ENCODE assay signal across 10 mouse cellular contexts in the genomic region with DNA sequence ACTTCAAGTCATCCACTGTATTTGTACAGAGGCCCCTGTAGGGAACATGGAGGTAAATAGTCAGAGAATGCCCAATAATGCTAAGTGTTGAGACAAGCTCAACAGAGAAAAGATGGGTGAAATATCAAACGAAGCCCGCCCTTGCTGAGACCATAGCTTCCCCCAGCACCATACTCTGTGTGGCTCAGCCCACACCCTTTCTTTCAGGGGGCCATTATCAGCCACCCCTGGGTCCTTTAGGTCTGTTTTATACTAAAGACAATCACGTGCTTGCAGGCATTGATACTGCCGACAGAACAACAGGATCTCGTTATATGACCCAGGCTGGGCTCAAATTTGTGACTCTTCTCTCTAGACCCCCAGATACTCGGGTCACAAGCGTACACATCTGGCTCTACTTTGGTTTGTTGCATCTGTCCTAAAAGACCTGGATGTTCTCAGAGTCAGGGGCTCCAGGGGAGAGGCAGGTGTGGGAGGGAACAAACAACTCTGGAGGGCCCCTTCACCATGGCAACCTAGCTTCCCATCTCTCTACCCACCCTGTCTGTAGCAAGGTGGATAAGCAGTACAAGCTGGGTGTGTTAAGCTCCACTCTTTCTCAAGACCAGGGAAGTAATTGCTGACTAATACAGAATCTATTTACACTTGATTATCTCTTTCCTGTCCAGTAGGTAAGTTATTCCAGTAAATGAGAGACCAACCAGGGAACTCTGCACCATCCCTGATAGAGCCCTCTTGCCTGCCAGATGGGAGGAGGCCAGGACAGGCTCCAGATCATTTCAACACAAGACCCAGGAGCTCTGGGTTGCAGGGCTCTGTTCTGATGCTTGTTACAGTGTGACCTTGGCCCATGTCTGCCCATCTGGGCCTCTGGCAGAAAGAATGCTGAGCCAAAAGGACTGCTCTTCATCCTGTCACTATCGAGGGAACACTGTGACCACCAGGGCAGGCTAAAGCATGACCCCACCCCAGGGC. TPM values are rescaled to one million over a fixed set of nuclear protein-coding genes. Genes with fewer than 3 reads are reported as not detected.
DNase-seq lines count a peak whose midpoint lies in the region; ATAC-seq and TF ChIP-seq lines count a peak whose summit lies in the region.
"Had no signal": no experiment of that assay in that cellular context is flagged by ENCODE, and none has a peak within 500 bp of the region (broad histone marks: within the 10 kb centered on the region; RNA-seq: fewer than 3 reads in every experiment).

No protein-coding gene starts in this region.

- ATAC-seq in intestine, embryonic 16.5 days, result peak; percentile 66
- ATAC-seq in midbrain, embryonic 16.5 days, result no peak

- H3K36me3 ChIP-seq in intestine, embryonic 16.5 days (ENCODE audit: control insufficient read depth, insufficient read depth, low read length), result no peaks in the 10 kb centered on the region
- no peaks in the 10 kb centered on the region for H3K36me3 ChIP-seq in midbrain, embryonic 16.5 days (ENCODE audit: control insufficient read depth, insufficient read depth, low read length)

- peak; percentile 88 to 92 for DNase-seq in adrenal gland, adult (ENCODE audit: inconsistent age in 2 of 2, low spot score in 1 of 2)
- DNase-seq in adrenal gland, postnatal 4 days (ENCODE audit: low spot score in 2 of 2), result no peak
- peak; percentile 67 for DNase-seq in testis, postnatal 14 days (ENCODE audit: low spot score)
- no peak for DNase-seq in testis, postnatal 10 days (ENCODE audit: low spot score)
- DNase-seq in layer of hippocampus, adult 2 months (ENCODE audit: low spot score in 2 of 2), result no peak
- no peak for DNase-seq in gastrocnemius, adult 8-10 months (ENCODE audit: low spot score in 2 of 2)
- DNase-seq: kidney, postnatal 10 days had no signal

- TF ChIP-seq CTCF in layer of hippocampus, adult 2 months (conservative IDR thresholded peaks at IDR 0.05), result no peak

- H3K9me3 ChIP-seq in intestine, embryonic 16.5 days (ENCODE audit: control insufficient read depth, low read length), result no peaks in the 10 kb centered on the region
- H3K9me3 ChIP-seq in midbrain, embryonic 16.5 days (replicated peaks; ENCODE audit: control insufficient read depth, low read length, poor library complexity, severe bottlenecking), result no peaks in the 10 kb centered on the region

- H3K27ac ChIP-seq in intestine, embryonic 16.5 days (ENCODE audit: low read length), result peak overlapping the region; percentile 64
- no peak overlapping the region for H3K27ac ChIP-seq in layer of hippocampus, adult 2 months
- no peak overlapping the region for H3K27ac ChIP-seq in midbrain, embryonic 16.5 days (ENCODE audit: low read length)
- H3K27ac ChIP-seq: macrophage had no signal

- no peak overlapping the region for H3K9ac ChIP-seq in intestine, embryonic 16.5 days (ENCODE audit: low read depth, low read length)
- H3K9ac ChIP-seq in midbrain, embryonic 16.5 days (ENCODE audit: low read depth, low read length), result no peak overlapping the region

- no peaks in the 10 kb centered on the region for H3K27me3 ChIP-seq in intestine, embryonic 16.5 days (replicated peaks; ENCODE audit: control insufficient read depth, insufficient read depth, low read length)
- H3K27me3 ChIP-seq in midbrain, embryonic 16.5 days (ENCODE audit: control insufficient read depth, insufficient read depth, low read depth, low read length), result no peaks in the 10 kb centered on the region

- H3K4me1 ChIP-seq in intestine, embryonic 16.5 days (ENCODE audit: control insufficient read depth, insufficient read depth, low read length), result peaks cover 64% of the 10 kb centered on the region
- peaks cover 3% of the 10 kb centered on the region for H3K4me1 ChIP-seq in midbrain, embryonic 16.5 days (ENCODE audit: control insufficient read depth, insufficient read depth, low read length)

- H3K4me3 ChIP-seq in intestine, embryonic 16.5 days (ENCODE audit: low read length), result no peak overlapping the region
- no peak overlapping the region for H3K4me3 ChIP-seq in layer of hippocampus, adult 2 months
- no peak overlapping the region for H3K4me3 ChIP-seq in midbrain, embryonic 16.5 days (ENCODE audit: low read depth, low read length)

- WGBS in intestine, embryonic 16.5 days, result 62% methylated on average over 8 of the region's 8 CpGs
- WGBS in midbrain, embryonic 16.5 days, result 71% methylated on average over 8 of the region's 8 CpGs

- H3K4me2 ChIP-seq in intestine, embryonic 16.5 days (ENCODE audit: low read depth, low read length), result no peak overlapping the region
- no peak overlapping the region for H3K4me2 ChIP-seq in midbrain, embryonic 16.5 days (ENCODE audit: low read length)

RNA-seq across cellular contexts. Expression of gene Shb, which starts 48.7 kb away (rescaled TPM):
- 10 to 100 TPM; 52.3 to 55.3 TPM for total RNA-seq in adrenal gland, postnatal 4 days (2021)
- 1.5 and 2.7 TPM in 2 replicates for polyA plus RNA-seq in intestine, embryonic 16.5 days (2015; fragmentation: Nextera tagmentation; extraction: Ambion mirVana)
- total RNA-seq in layer of hippocampus, adult 2 months (2021), result 10 to 100 TPM; 14.1 to 18.8 TPM
- 3.5 and 4.2 TPM in 2 replicates for polyA plus RNA-seq in midbrain, embryonic 16.5 days (2015; fragmentation: Nextera tagmentation; extraction: Ambion mirVana)
- total RNA-seq in gastrocnemius, adult 8-10 months (2022), result 1 to 10 TPM; 4.1 to 8.8 (median 6.6) TPM

Comparison
In these comparisons a context has a peak if more than half of its experiments do, and no peak if none do; other contexts are left out.
1. DNase-seq: peak in adrenal gland, adult (2 of 2) and testis, postnatal 14 days (single experiment); none in adrenal gland, postnatal 4 days (0 of 2), testis, postnatal 10 days (single experiment), layer of hippocampus, adult 2 months (0 of 2) and gastrocnemius, adult 8-10 months (0 of 2).